Comparison of ENCODE assay signal across 8 mouse cellular contexts in genomic region chr6:99934394-99934793, GRCm38 (mm10).
A peak's percentile ranks its signal among the peaks of the same experiment; 100 is the strongest.
DNase-seq lines count a peak whose midpoint lies in the region; ATAC-seq and TF ChIP-seq lines count a peak whose summit lies in the region.
"Had no signal": no experiment of that assay in that cellular context is flagged by ENCODE, and none has a peak within 500 bp of the region (broad histone marks: within the 10 kb centered on the region; RNA-seq: fewer than 3 reads in every experiment).

No protein-coding gene starts in this region.

- DNase-seq in kidney, adult 18-20 months, result peak; percentile 44
- DNase-seq in layer of hippocampus, adult 8-10 months (ENCODE audit: low spot score in 2 of 2), result no peak
- DNase-seq: cerebellum, adult 8-10 months had no signal

- H3K9ac ChIP-seq in kidney, embryonic 14.5 days (ENCODE audit: low read depth, low read length), result no peak overlapping the region
- H3K9ac ChIP-seq in heart, embryonic 12.5 days, result no peak overlapping the region
- H3K9ac ChIP-seq in kidney, embryonic 16.5 days (replicated peaks; ENCODE audit: low read length), result no peak overlapping the region

- 87% methylated on average over 5 of the region's 5 CpGs for whole genome bisulfite sequencing in kidney, embryonic 14.5 days
- WGBS in heart, embryonic 12.5 days, result 40% methylated on average over 5 of the region's 5 CpGs
- WGBS in kidney, embryonic 16.5 days, result 85% methylated on average over 5 of the region's 5 CpGs

- H3ac ChIP-seq in myocyte (ENCODE audit: control insufficient read depth, insufficient read length), result no peak overlapping the region

- no peaks in the 10 kb centered on the region for H3K9me3 ChIP-seq in kidney, embryonic 14.5 days (ENCODE audit: control insufficient read depth, low read length)
- H3K9me3 ChIP-seq in heart, embryonic 12.5 days (replicated peaks), result no peaks in the 10 kb centered on the region
- no peaks in the 10 kb centered on the region for H3K9me3 ChIP-seq in kidney, embryonic 16.5 days (ENCODE audit: low read length)

- no peak for ATAC-seq in kidney, embryonic 14.5 days (ENCODE audit: low FRiP score, low TSS enrichment)
- ATAC-seq in heart, embryonic 12.5 days (ENCODE audit: insufficient number of reproducible peaks, low FRiP score), result peak; percentile 67; the same call in 1 of the 2 replicates
- peak; percentile 42; the same call in 1 of the 2 replicates for ATAC-seq in kidney, embryonic 16.5 days (ENCODE audit: low FRiP score, low TSS enrichment)
- no peak for ATAC-seq in activated CD4-positive, CD25-positive, alpha-beta regulatory T cell, adult 4 months

- no peaks in the 10 kb centered on the region for H3K4me1 ChIP-seq in kidney, embryonic 14.5 days (ENCODE audit: control insufficient read depth, insufficient read depth, low read length)
- H3K4me1 ChIP-seq in heart, embryonic 12.5 days (replicated peaks), result peaks cover 47% of the 10 kb centered on the region
- H3K4me1 ChIP-seq in kidney, embryonic 16.5 days (ENCODE audit: insufficient read depth, low read length), result peaks cover 15% of the 10 kb centered on the region

- H3K4me3 ChIP-seq in kidney, embryonic 14.5 days (ENCODE audit: low read length), result no peak overlapping the region
- no peak overlapping the region for H3K4me3 ChIP-seq in heart, embryonic 12.5 days
- H3K4me3 ChIP-seq in kidney, embryonic 16.5 days (ENCODE audit: low read length), result no peak overlapping the region
- H3K4me3 ChIP-seq in myocyte, result no peak overlapping the region

- H3K27me3 ChIP-seq in kidney, embryonic 14.5 days (ENCODE audit: control insufficient read depth, insufficient read depth, low read length), result peaks cover 7% of the 10 kb centered on the region; the same call in 1 of the 2 replicates
- H3K27me3 ChIP-seq in heart, embryonic 12.5 days (replicated peaks), result peaks cover 6% of the 10 kb centered on the region; the same call in 1 of the 2 replicates
- 0 out of 2 replicates have a peak, but pooled peaks cover 7% of the 10 kb centered on the region for H3K27me3 ChIP-seq in kidney, embryonic 16.5 days (ENCODE audit: insufficient read depth, low read length)
- H3K27me3 ChIP-seq in myocyte (ENCODE audit: control insufficient read depth, insufficient read depth, insufficient read length), result no peaks in the 10 kb centered on the region

- H3K27ac ChIP-seq in kidney, embryonic 14.5 days (ENCODE audit: low read depth, low read length), result no peak overlapping the region
- H3K27ac ChIP-seq in heart, embryonic 12.5 days (ENCODE audit: poor library complexity, severe bottlenecking), result peak overlapping the region; percentile 18; the same call in 1 of the 2 replicates
- H3K27ac ChIP-seq in kidney, embryonic 16.5 days (ENCODE audit: low read length), result no peak overlapping the region

- no peak for TF ChIP-seq POLR2A in myocyte (IDR thresholded peaks at IDR 0.05; ENCODE audit: insufficient read length, low read depth)

- H3K36me3 ChIP-seq in kidney, embryonic 14.5 days (ENCODE audit: control insufficient read depth, insufficient read depth, low read length), result no peaks in the 10 kb centered on the region
- H3K36me3 ChIP-seq in heart, embryonic 12.5 days, result no peaks in the 10 kb centered on the region
- no peaks in the 10 kb centered on the region for H3K36me3 ChIP-seq in kidney, embryonic 16.5 days (ENCODE audit: insufficient read depth, low read length)
- H3K36me3 ChIP-seq in myocyte (ENCODE audit: control insufficient read depth, insufficient read depth), result no peaks in the 10 kb centered on the region

- H3K79me2 ChIP-seq in myocyte (ENCODE audit: control insufficient read depth, insufficient read depth), result no peaks in the 10 kb centered on the region

- H3K4me2 ChIP-seq in kidney, embryonic 14.5 days (replicated peaks; ENCODE audit: low read depth, low read length), result no peak overlapping the region
- no peak overlapping the region for H3K4me2 ChIP-seq in heart, embryonic 12.5 days
- no peak overlapping the region for H3K4me2 ChIP-seq in kidney, embryonic 16.5 days (replicated peaks; ENCODE audit: low read depth, low read length)
- no peak overlapping the region for H3K4me2 ChIP-seq in myocyte (ENCODE audit: low read depth)

TF ChIP-seq in myocyte, 11 proteins besides CTCF, POLR2A, EP300 and RAD21:
- no peak for TF ChIP-seq CEBPB (IDR thresholded peaks at IDR 0.05; ENCODE audit: insufficient read depth, poor library complexity, severe bottlenecking)
- peak in 2 of 3 experiments; percentile 17 to 54 for TF ChIP-seq MYOG (IDR thresholded peaks at IDR 0.05; ENCODE audit: control insufficient read depth in 1 of 3, insufficient read depth in 1 of 3, insufficient read length in 2 of 3, low read depth in 2 of 3)
- no peak for TF ChIP-seq TCF3 (IDR thresholded peaks at IDR 0.05; ENCODE audit: insufficient read length, low read depth)
- no peak for TF ChIP-seq TCF12 (IDR thresholded peaks at IDR 0.05; ENCODE audit: insufficient read depth, poor library complexity, severe bottlenecking)
- TF ChIP-seq MYOD1 (IDR thresholded peaks at IDR 0.05; ENCODE audit: control insufficient read depth in 1 of 3, insufficient read length in 2 of 3, low read depth in 2 of 3), result peak in 1 of 3 experiments; percentile 22

Comparison
In these comparisons a context has a peak if more than half of its experiments do, and no peak if none do; other contexts are left out.
1. ATAC-seq: peak in heart, embryonic 12.5 days (single experiment) and kidney, embryonic 16.5 days (single experiment); none in kidney, embryonic 14.5 days (single experiment) and activated CD4-positive, CD25-positive, alpha-beta regulatory T cell, adult 4 months (single experiment).